Mouse (Mus musculus): ENCODE results near the gene Agbl4. TPM values are rescaled to one million over a fixed set of nuclear protein-coding genes. Genes with fewer than 3 reads are reported as not detected.
A peak's percentile ranks its signal among the peaks of the same experiment; 100 is the strongest.

Agbl4 gene
- total and polyA plus RNA-seq, 3 experiments = not detected

DNA sequence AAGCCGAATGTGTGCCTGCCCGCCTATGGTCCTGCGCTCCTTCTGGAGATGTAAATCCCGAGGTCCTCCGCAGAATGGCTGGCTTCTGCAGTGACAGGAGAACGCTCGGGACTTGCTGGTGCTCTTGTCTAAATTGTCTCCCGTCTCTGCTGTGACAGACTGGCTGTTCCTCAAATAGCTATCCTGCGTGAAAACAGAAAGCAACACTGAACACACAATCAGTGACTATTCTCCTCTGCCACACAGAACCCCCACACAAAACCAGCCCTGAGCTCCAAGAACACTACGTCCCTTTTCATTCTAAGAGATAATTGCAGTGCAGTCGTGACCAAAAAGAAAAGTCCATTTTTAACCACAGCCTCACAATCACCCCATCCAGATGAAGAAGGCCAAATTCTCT lies 929.6 kb downstream of the Agbl4 start:
- H3K79me2 ChIP-seq (replicated peaks; ENCODE audit: control insufficient read depth, extremely low read depth, insufficient read depth, poor library complexity, severe bottlenecking) = no peaks in the 10 kb centered on the region
- H3K9ac ChIP-seq (ENCODE audit: insufficient read depth, low read depth) = 0 out of 2 replicates have a peak overlapping the region, but pooled peaks have one; percentile 24
- H3K4me2 ChIP-seq (ENCODE audit: insufficient read depth, low read depth, poor library complexity, severe bottlenecking) = peak overlapping the region; percentile 65
- no peaks in the 10 kb centered on the region for H3K36me3 ChIP-seq (replicated peaks in 1 of 2; ENCODE audit: control insufficient read depth in 1 of 2, insufficient read depth in 1 of 2, low read length in 1 of 2)
- H3K27ac ChIP-seq (ENCODE audit: insufficient read depth, low read depth) = no peak overlapping the region
- no peak for TF ChIP-seq KAT2A (IDR thresholded peaks at IDR 0.05; ENCODE audit: insufficient replicate concordance, low read length)
- no peak for TF ChIP-seq MXI1 (IDR thresholded peaks at IDR 0.05; ENCODE audit: low read depth, low read length)
- no peak for TF ChIP-seq ETS1 (conservative IDR thresholded peaks at IDR 0.05; ENCODE audit: low read depth, low read length)
- no peak for TF ChIP-seq MEF2A (IDR thresholded peaks at IDR 0.05; ENCODE audit: borderline replicate concordance, low read depth, low read length)
- TF ChIP-seq CHD1 (IDR thresholded peaks at IDR 0.05; ENCODE audit: low read depth, low read length) = no peak
- no peak for TF ChIP-seq JUND (conservative IDR thresholded peaks at IDR 0.05; ENCODE audit: low read depth, low read length)
- TF ChIP-seq NRF1 (IDR thresholded peaks at IDR 0.05; ENCODE audit: low read depth, low read length) = no peak
- TF ChIP-seq MAFK (IDR thresholded peaks at IDR 0.05; ENCODE audit: insufficient replicate concordance, low read length) = no peak
- TF ChIP-seq HCFC1 (IDR thresholded peaks at IDR 0.05; ENCODE audit: low read depth, low read length) = no peak
- no peak for TF ChIP-seq GABPA (IDR thresholded peaks at IDR 0.05; ENCODE audit: insufficient replicate concordance, low read depth, low read length)
- no peak for TF ChIP-seq NELFE (IDR thresholded peaks at IDR 0.05; ENCODE audit: low read depth, low read length)
- TF ChIP-seq ZC3H11A (IDR thresholded peaks at IDR 0.05; ENCODE audit: low read depth, low read length) = no peak
- TF ChIP-seq PAX5 (IDR thresholded peaks at IDR 0.05; ENCODE audit: low read length) = no peak
- no peak for TF ChIP-seq MYC (IDR thresholded peaks at IDR 0.05; ENCODE audit: low read depth, low read length)
- no peak for TF ChIP-seq ZNF384 (IDR thresholded peaks at IDR 0.05; ENCODE audit: low read depth, low read length)
- no peak for TF ChIP-seq ZKSCAN1 (IDR thresholded peaks at IDR 0.05; ENCODE audit: borderline replicate concordance, low read depth, low read length)
- TF ChIP-seq UBTF (IDR thresholded peaks at IDR 0.05; ENCODE audit: low read depth, low read length) = no peak
- no peak for TF ChIP-seq POLR2AphosphoS2 (IDR thresholded peaks at IDR 0.05; ENCODE audit: low read depth, low read length)
- TF ChIP-seq RAD21 (IDR thresholded peaks at IDR 0.05; ENCODE audit: low read depth, low read length) = no peak
- H3K4me1 ChIP-seq (ENCODE audit: control insufficient read depth in 1 of 2, insufficient read depth in 2 of 2) = peaks cover 7 to 21% of the 10 kb centered on the region in 2 experiments; a peak in 3 of 4 replicates
- DNase-seq (ENCODE audit: extremely low read depth) = no peak
- in situ Hi-C loops (cut with MboI; ENCODE audit: low pct_ligation_motif_present, low pct_unique_long_range_greater_than_20kb, low sequenced_read_pairs) (loop anchor here (10.0 kb wide), 2 partner anchors 178 to 298 kb away; no protein-coding TSS in a partner anchor), dilution Hi-C loops (cut with MboI; ENCODE audit: extremely low pct_ligation_motif_present, extremely low pct_unique_long_range_greater_than_20kb, low sequenced_read_pairs) (no loop called here)
- no peaks in the 10 kb centered on the region for H3K9me3 ChIP-seq (replicated peaks; ENCODE audit: low read length)
- H3K27me3 ChIP-seq (replicated peaks) = no peaks in the 10 kb centered on the region
- no peak overlapping the region for H3K4me3 ChIP-seq (replicated peaks in 1 of 3; ENCODE audit: low read depth in 2 of 3, low read length in 2 of 3, poor library complexity in 1 of 3)

DNA sequence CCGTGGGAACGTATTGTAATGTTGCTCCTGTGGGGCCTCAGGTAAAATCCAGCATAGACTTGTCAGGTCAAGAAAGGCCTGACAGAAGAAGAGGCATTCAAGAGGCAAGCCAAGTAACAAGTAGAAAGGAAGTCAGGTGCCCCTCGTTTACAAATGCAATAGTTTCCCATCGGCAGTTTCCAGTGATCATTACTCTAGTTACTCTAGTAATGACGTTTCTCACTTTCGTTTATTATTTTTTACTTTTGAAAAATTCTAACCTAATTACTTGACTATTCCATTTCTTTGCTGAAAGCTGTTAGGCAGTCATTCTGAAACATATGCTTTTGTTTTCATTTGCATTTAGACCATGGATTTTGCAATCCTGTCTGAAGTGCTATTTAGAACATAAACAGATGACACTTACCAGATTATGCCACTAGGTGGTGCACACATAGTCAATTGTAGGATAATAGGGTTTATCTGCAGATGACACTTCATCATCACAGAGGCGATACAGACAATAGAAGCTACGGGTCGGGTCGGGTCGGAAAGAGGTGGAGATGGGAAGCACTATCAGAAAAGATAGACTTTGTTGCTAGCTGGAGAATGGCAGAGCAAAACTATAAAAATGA lies 930.4 kb downstream of the Agbl4 start:
- Histone ChIP-seq H3K9ac (ENCODE audit: insufficient read depth, low read depth) (0 out of 2 replicates have a peak overlapping the region, but pooled peaks have one; percentile 24), H3K9me3 (replicated peaks; ENCODE audit: low read length) (no peaks in the 10 kb centered on the region), H3K27ac (ENCODE audit: insufficient read depth, low read depth) (peak overlapping the region; percentile 37; the same call in 1 of the 2 replicates), H3K4me2 (ENCODE audit: insufficient read depth, low read depth, poor library complexity, severe bottlenecking) (peak overlapping the region; percentile 90), H3K4me3 (replicated peaks in 1 of 3; ENCODE audit: low read depth in 2 of 3, low read length in 2 of 3, poor library complexity in 1 of 3) (peak overlapping the region in 2 of 3 experiments; percentile 4 to 8), H3K36me3 (replicated peaks in 1 of 2; ENCODE audit: control insufficient read depth in 1 of 2, insufficient read depth in 1 of 2, low read length in 1 of 2) (no peaks in the 10 kb centered on the region), H3K4me1 (ENCODE audit: control insufficient read depth in 1 of 2, insufficient read depth in 2 of 2) (peaks cover 7 to 21% of the 10 kb centered on the region in 2 experiments; a peak in 3 of 4 replicates), H3K79me2 (replicated peaks; ENCODE audit: control insufficient read depth, extremely low read depth, insufficient read depth, poor library complexity, severe bottlenecking) (no peaks in the 10 kb centered on the region), H3K27me3 (replicated peaks) (no peaks in the 10 kb centered on the region)
- in situ Hi-C loops (cut with MboI; ENCODE audit: low pct_ligation_motif_present, low pct_unique_long_range_greater_than_20kb, low sequenced_read_pairs) (loop anchor here (10.0 kb wide), 2 partner anchors 177 to 297 kb away; no protein-coding TSS in a partner anchor), dilution Hi-C loops (cut with MboI; ENCODE audit: extremely low pct_ligation_motif_present, extremely low pct_unique_long_range_greater_than_20kb, low sequenced_read_pairs) (no loop called here)
- DNase-seq (ENCODE audit: extremely low read depth) = peak; percentile 72
- TF ChIP-seq ZC3H11A (IDR thresholded peaks at IDR 0.05; ENCODE audit: low read depth, low read length) = peak; percentile 55; the same call in 1 of the 2 replicates
- no peak for TF ChIP-seq MAX (IDR thresholded peaks at IDR 0.05; ENCODE audit: low read length)
- peak in 1 of 2 experiments; percentile 80; a peak in 3 of 4 replicates for TF ChIP-seq CTCF (conservative IDR thresholded peaks at IDR 0.05 in 1 of 2, IDR thresholded peaks at IDR 0.05 in 1 of 2; ENCODE audit: low read depth in 2 of 2, low read length in 2 of 2)
- TF ChIP-seq ZNF384 (IDR thresholded peaks at IDR 0.05; ENCODE audit: low read depth, low read length) = no peak
- no peak for TF ChIP-seq POLR2A (IDR thresholded peaks at IDR 0.05; ENCODE audit: low read depth, low read length)
- peak; percentile 91 for TF ChIP-seq BHLHE40 (IDR thresholded peaks at IDR 0.05; ENCODE audit: low read depth, low read length)
- peak; percentile 65; the same call in 1 of the 2 replicates for TF ChIP-seq MYC (IDR thresholded peaks at IDR 0.05; ENCODE audit: low read depth, low read length)
- no peak; the same call in 1 of the 2 replicates for TF ChIP-seq ETS1 (conservative IDR thresholded peaks at IDR 0.05; ENCODE audit: low read depth, low read length)
- no peak for TF ChIP-seq NELFE (IDR thresholded peaks at IDR 0.05; ENCODE audit: low read depth, low read length)
- no peak for TF ChIP-seq ELF1 (IDR thresholded peaks at IDR 0.05; ENCODE audit: low read depth, low read length)
- no peak; the same call in 1 of the 2 replicates for TF ChIP-seq USF1 (IDR thresholded peaks at IDR 0.05; ENCODE audit: low read depth, low read length)
- no peak for TF ChIP-seq USF2 (conservative IDR thresholded peaks at IDR 0.05; ENCODE audit: low read depth, low read length)
- TF ChIP-seq ZMIZ1 (IDR thresholded peaks at IDR 0.05; ENCODE audit: low read depth, low read length) = no peak
- TF ChIP-seq SMC3 (IDR thresholded peaks at IDR 0.05; ENCODE audit: low read depth, low read length) = peak; percentile 93
- no peak for TF ChIP-seq CHD1 (IDR thresholded peaks at IDR 0.05; ENCODE audit: low read depth, low read length)
- no peak for TF ChIP-seq GABPA (IDR thresholded peaks at IDR 0.05; ENCODE audit: insufficient replicate concordance, low read depth, low read length)
- peak; percentile 89 for TF ChIP-seq JUN (IDR thresholded peaks at IDR 0.05; ENCODE audit: insufficient read depth, low read depth, low read length)
- TF ChIP-seq MAZ (IDR thresholded peaks at IDR 0.05; ENCODE audit: low read depth, low read length) = no peak
- no peak for TF ChIP-seq POLR2AphosphoS2 (IDR thresholded peaks at IDR 0.05; ENCODE audit: low read depth, low read length)
